Mouse (Mus musculus) macrophage (primary cell): Measurements from ENCODE around the gene Slc17a7. TPM values are rescaled to one million over a fixed set of nuclear protein-coding genes. Genes with fewer than 3 reads are reported as not detected.

Source experiments
- polyA plus RNA-seq: library from polyadenylated mRNA; stranded (reverse); fragments of 250-400 nt; gene quantifications from 3 replicates; pipeline ENCODE4 v1.2.4, GENCODE M21; 2018; ENCODE audit warnings: inconsistent platforms

Slc17a7 gene
- polyA plus RNA-seq, 1 experiment from 2014 or later = not detected

Other genes with a start within 250 kb of the Slc17a7 start
- 49.8 to 76.6 TPM (median 75.0 TPM) in 3 replicates for gene Ap2a1, start 234.5 kb upstream of the Slc17a7 start, polyA plus RNA-seq
- not detected in 3 replicates for gene Tsks, start 220.7 kb upstream of the Slc17a7 start, polyA plus RNA-seq
- gene Cpt1c, start 189.1 kb upstream of the Slc17a7 start, polyA plus RNA-seq = not detected in 3 replicates
- 53.7 to 169 TPM (median 55.6 TPM) in 3 replicates for gene Prmt1, start 177.4 kb upstream of the Slc17a7 start, polyA plus RNA-seq
- gene Irf3, start 166.3 kb upstream of the Slc17a7 start, polyA plus RNA-seq = 30.9 to 55.5 TPM (median 35.0 TPM) in 3 replicates
- 10.9 to 14.5 TPM (median 12.9 TPM) in 3 replicates for gene Bcl2l12, start 165.2 kb upstream of the Slc17a7 start, polyA plus RNA-seq
- gene Scaf1, start 147.6 kb upstream of the Slc17a7 start, polyA plus RNA-seq = 32.6 to 36.9 TPM (median 32.9 TPM) in 3 replicates
- gene Rras, start 146.0 kb upstream of the Slc17a7 start, polyA plus RNA-seq = 23.5 to 51.8 TPM (median 29.9 TPM) in 3 replicates
- 15.5 to 17.7 TPM (median 17.1 TPM) in 3 replicates for gene Prr12, start 111.1 kb upstream of the Slc17a7 start, polyA plus RNA-seq
- 40.1 to 50.7 TPM (median 45.7 TPM) in 3 replicates for gene Nosip, start 101.5 kb upstream of the Slc17a7 start, polyA plus RNA-seq
- 19.0 to 31.7 TPM (median 28.6 TPM) in 3 replicates for gene Prrg2, start 101.3 kb upstream of the Slc17a7 start, polyA plus RNA-seq
- gene Rcn3, start 71.7 kb upstream of the Slc17a7 start, polyA plus RNA-seq = 0.67 to 5.1 TPM (median 3.1 TPM) in 3 replicates
- gene Fcgrt, start 60.1 kb upstream of the Slc17a7 start, polyA plus RNA-seq = 84.4 to 284 TPM (median 160 TPM) in 3 replicates
- 1,184 to 1,556 TPM (median 1,388 TPM) in 3 replicates for gene Rps11, start 39.5 kb upstream of the Slc17a7 start, polyA plus RNA-seq
- 804 to 2,026 TPM (median 1,578 TPM) in 3 replicates for gene Rpl13a, start 35.2 kb upstream of the Slc17a7 start, polyA plus RNA-seq
- gene Gm45713, start 27.7 kb upstream of the Slc17a7 start, polyA plus RNA-seq = not detected in 3 replicates
- gene Flt3l, start 27.5 kb upstream of the Slc17a7 start, polyA plus RNA-seq = 4.4 to 9.9 TPM (median 8.0 TPM) in 3 replicates
- gene Pih1d1, start 9.6 kb upstream of the Slc17a7 start, polyA plus RNA-seq = 34.1 to 75.8 TPM (median 39.7 TPM) in 3 replicates
- 13.0 to 39.0 TPM (median 19.2 TPM) in 3 replicates for gene Aldh16a1, start 9.4 kb upstream of the Slc17a7 start, polyA plus RNA-seq
- gene Gfy, start 15.6 kb downstream of the Slc17a7 start, polyA plus RNA-seq = not detected in 3 replicates
- not detected in 3 replicates for gene Pth2, start 17.0 kb downstream of the Slc17a7 start, polyA plus RNA-seq
- gene Ccdc155, start 40.9 kb downstream of the Slc17a7 start, polyA plus RNA-seq = not detected in 3 replicates
- not detected in 3 replicates for gene Dkkl1, start 48.2 kb downstream of the Slc17a7 start, polyA plus RNA-seq
- gene Tead2, start 51.8 kb downstream of the Slc17a7 start, polyA plus RNA-seq = not detected in 3 replicates
- 88.2 to 139 TPM (median 131 TPM) in 3 replicates for gene Cd37, start 75.2 kb downstream of the Slc17a7 start, polyA plus RNA-seq
- gene Slc6a16, start 77.1 kb downstream of the Slc17a7 start, polyA plus RNA-seq = not detected in 3 replicates
- gene Slc6a21, start 113.6 kb downstream of the Slc17a7 start, polyA plus RNA-seq = not detected in 3 replicates
- gene Trpm4, start 169.8 kb downstream of the Slc17a7 start, polyA plus RNA-seq = 4.2 to 6.1 TPM (median 4.7 TPM) in 3 replicates
- gene Hrc, start 171.3 kb downstream of the Slc17a7 start, polyA plus RNA-seq = not detected in 3 replicates
- 0.27 to 0.75 TPM in 2 of 3 replicates, not detected in the other for gene Ppfia3, start 203.1 kb downstream of the Slc17a7 start, polyA plus RNA-seq
- gene Lin7b, start 206.6 kb downstream of the Slc17a7 start, polyA plus RNA-seq = 0.50 TPM in 1 of 3 replicates, not detected in the others
- 174 to 235 TPM (median 186 TPM) in 3 replicates for gene Snrnp70, start 231.8 kb downstream of the Slc17a7 start, polyA plus RNA-seq
- not detected in 3 replicates for gene Kcna7, start 241.7 kb downstream of the Slc17a7 start, polyA plus RNA-seq
- gene Ntf5, start 249.7 kb downstream of the Slc17a7 start, polyA plus RNA-seq = not detected in 3 replicates